Mouse (Mus musculus) splenic B cell, adult 2 months (primary cell): ENCODE results near the gene Tcp11.

Experiments used
- DNase-seq: peaks from one replicate; pipeline ENCODE4 v3.0.0-alpha.2; 2011; ENCODE audit warnings: low read depth, low spot score
- H3K27me3 ChIP-seq: 2 replicates; pipeline ENCODE4 v1.6.1; 2012; ENCODE audit warnings: mild to moderate bottlenecking, low read length, moderate library complexity, mixed read lengths; ENCODE audit not compliant: control insufficient read depth, poor library complexity, insufficient read depth, severe bottlenecking
- H3K36me3 ChIP-seq: 2 replicates; pipeline ENCODE4 v1.6.1; 2012; ENCODE audit warnings: mild to moderate bottlenecking, low read length, moderate library complexity, mixed read lengths; ENCODE audit not compliant: control insufficient read depth, poor library complexity, insufficient read depth, severe bottlenecking

The Tcp11 gene

DNA sequence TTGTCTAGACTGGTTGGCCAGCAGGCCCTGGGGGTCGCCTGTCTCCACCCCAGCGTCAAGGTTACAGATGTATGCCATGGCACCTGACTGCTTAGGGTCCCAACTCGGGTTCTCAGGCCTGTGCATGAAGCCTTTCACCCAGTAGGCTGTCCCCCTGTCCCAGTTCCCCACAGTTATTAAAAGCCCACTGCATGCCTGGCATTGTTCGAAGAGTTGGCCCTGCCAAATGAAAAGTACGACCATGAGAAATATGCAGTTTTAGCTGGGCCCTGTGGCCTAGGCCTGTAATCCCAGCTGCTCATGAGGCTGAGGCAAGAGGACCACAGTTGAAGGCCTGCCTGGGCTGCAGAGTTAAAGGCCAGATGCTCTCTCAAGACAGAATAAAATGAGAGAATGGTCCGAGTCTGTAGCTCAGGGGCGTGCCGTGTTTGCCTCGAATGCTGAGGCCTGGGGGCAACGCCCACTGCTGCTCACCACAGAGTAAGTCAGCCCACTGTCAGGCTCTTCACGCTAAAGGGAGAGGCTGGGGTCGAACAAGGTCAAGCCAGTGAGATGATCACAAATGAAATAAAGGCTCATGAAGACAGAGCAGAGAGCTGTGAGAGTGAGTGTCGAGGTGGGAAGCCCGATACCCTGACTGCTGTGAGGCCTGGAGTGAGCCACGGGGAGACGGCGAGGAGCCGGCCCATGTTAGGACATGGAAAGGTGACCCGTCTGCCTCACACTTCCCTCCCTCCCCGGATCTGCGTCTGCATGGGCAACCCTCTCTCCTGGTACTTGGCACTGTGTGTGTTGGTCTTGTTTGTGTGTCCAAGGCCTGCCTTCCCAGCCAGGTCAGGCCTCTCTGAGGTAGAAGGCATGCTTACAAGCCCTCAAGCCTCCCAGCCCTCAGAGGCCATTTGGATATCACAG lies 60.4 kb downstream of the Tcp11 start:
- no peaks in the 10 kb centered on the region for H3K27me3 ChIP-seq
- no peak for DNase-seq
- no peaks in the 10 kb centered on the region; the same call in 1 of the 2 replicates for H3K36me3 ChIP-seq

DNA sequence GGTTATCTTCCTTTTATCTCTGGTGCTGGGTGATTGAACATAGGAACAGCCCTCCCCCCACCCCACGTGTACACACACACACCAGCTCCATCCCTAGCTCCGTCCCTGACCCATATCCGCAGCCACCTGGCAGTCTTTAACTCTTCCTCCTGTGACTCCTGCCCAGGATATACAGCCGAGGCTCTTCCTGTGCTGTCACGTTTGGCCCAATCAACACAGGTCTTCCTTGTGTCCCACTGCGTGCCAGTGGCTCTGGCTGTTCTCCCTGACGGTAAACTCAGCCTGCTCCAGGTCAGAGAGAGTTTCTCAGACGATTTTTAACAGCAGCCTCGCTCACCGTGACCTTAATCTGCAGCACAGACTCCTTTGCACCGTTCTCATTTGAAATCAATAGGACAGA lies 61.7 kb downstream of the Tcp11 start:
- H3K36me3 ChIP-seq: no peaks in the 10 kb centered on the region; the same call in 1 of the 2 replicates
- DNase-seq: no peak
- H3K27me3 ChIP-seq: no peaks in the 10 kb centered on the region

- no peaks in the 10 kb centered on the region; the same call in 1 of the 2 replicates for H3K36me3 ChIP-seq
- DNase-seq: no peak
- H3K27me3 ChIP-seq: no peaks in the 10 kb centered on the region
These were observed 62.1 kb downstream of the Tcp11 start for GRCm38 (mm10) chr17:28018344-28018743.
